8 mouse cellular contexts compared by ENCODE assay signal in genomic region chr9:32940919-32941767, GRCm38 (mm10).
A peak's percentile ranks its signal among the peaks of the same experiment; 100 is the strongest.
DNase-seq lines count a peak whose midpoint lies in the region; ATAC-seq lines count a peak whose summit lies in the region.

No protein-coding gene starts in this region.

- H3K4me2 ChIP-seq in embryonic facial prominence, embryonic 12.5 days (replicated peaks), result peak overlapping the region; percentile 53
- H3K4me2 ChIP-seq in midbrain, embryonic 15.5 days, result peak overlapping the region; percentile 73

- H3K27me3 ChIP-seq in embryonic facial prominence, embryonic 12.5 days, result no peaks in the 10 kb centered on the region
- H3K27me3 ChIP-seq in midbrain, embryonic 15.5 days (replicated peaks), result peaks cover 3% of the 10 kb centered on the region; the same call in 1 of the 2 replicates

- H3K4me3 ChIP-seq in embryonic facial prominence, embryonic 12.5 days, result peak overlapping the region; percentile 3; the same call in 1 of the 2 replicates
- H3K4me3 ChIP-seq in midbrain, embryonic 15.5 days, result peak overlapping the region; percentile 50; the same call in 1 of the 2 replicates

- H3K9me3 ChIP-seq in embryonic facial prominence, embryonic 12.5 days, result no peaks in the 10 kb centered on the region
- H3K9me3 ChIP-seq in midbrain, embryonic 15.5 days, result no peaks in the 10 kb centered on the region

- H3K9ac ChIP-seq in embryonic facial prominence, embryonic 12.5 days, result no peak overlapping the region
- H3K9ac ChIP-seq in midbrain, embryonic 15.5 days, result no peak overlapping the region

- ATAC-seq in embryonic facial prominence, embryonic 12.5 days (ENCODE audit: insufficient number of reproducible peaks, insufficient read depth, low FRiP score, low TSS enrichment), result no peak
- ATAC-seq in inflammation-experienced regulatory T-cells, adult 6 months, result peak; percentile 49
- ATAC-seq in midbrain, embryonic 15.5 days (replicated peaks), result peak; percentile 69

- H3K27ac ChIP-seq in embryonic facial prominence, embryonic 12.5 days, result no peak overlapping the region
- no peak overlapping the region for H3K27ac ChIP-seq in midbrain, embryonic 15.5 days

- 32% methylated on average over 12 of the region's 12 CpGs for WGBS in embryonic facial prominence, embryonic 12.5 days
- 30% methylated on average over 12 of the region's 12 CpGs for WGBS in midbrain, embryonic 15.5 days

- peaks cover 10% of the 10 kb centered on the region for H3K4me1 ChIP-seq in embryonic facial prominence, embryonic 12.5 days
- peaks cover 16% of the 10 kb centered on the region for H3K4me1 ChIP-seq in midbrain, embryonic 15.5 days

- H3K36me3 ChIP-seq in embryonic facial prominence, embryonic 12.5 days, result no peaks in the 10 kb centered on the region
- no peaks in the 10 kb centered on the region for H3K36me3 ChIP-seq in midbrain, embryonic 15.5 days (replicated peaks)

- peak; percentile 16 for DNase-seq in embryo, embryonic 10 days (ENCODE audit: low spot score)
- DNase-seq in embryo, embryonic 9.5 days (ENCODE audit: extremely low spot score), result no peak
- no peak for DNase-seq in cerebellum, adult 9-11 months
- DNase-seq in urinary bladder, postnatal 4 days (ENCODE audit: low spot score in 2 of 2), result no peak
- no peak for DNase-seq in right cerebral cortex, postnatal 10 days (ENCODE audit: low spot score in 2 of 2)
